Mouse (Mus musculus) stomach, adult 2 months (tissue): ENCODE measurements around the gene Cggbp1. TPM values are rescaled to one million over a fixed set of nuclear protein-coding genes. Genes with fewer than 3 reads are reported as not detected.

Experiments
- polyA plus RNA-seq: library from polyadenylated mRNA; depleted of rRNA; stranded (reverse); fragments of >200 nt; gene quantifications from 2 replicates; pipeline ENCODE4 v1.2.3, GENCODE M21; 2012; rRNA removed

Cggbp1 gene
- 1.3 and 1.8 TPM in 2 replicates for polyA plus RNA-seq

GRCm38 (mm10) chr16:64851563-64852362 lies at the start of gene Cggbp1, which contains the start of gene Zfp654:
Gene Cggbp1, plus strand, starts transcription at chr16:64851996.
Gene Zfp654, minus strand, starts transcription at chr16:64851652.

Other genes with a start within 250 kb of the Cggbp1 start
- gene Csnka2ip, start 249.6 kb upstream of the Cggbp1 start, polyA plus RNA-seq: not detected in 2 replicates
- gene 4930453N24Rik, start 80.8 kb upstream of the Cggbp1 start, polyA plus RNA-seq: 2.4 and 2.7 TPM in 2 replicates
- 0.06 and 0.16 TPM in 2 replicates for gene Zfp654, start 344 bp upstream of the Cggbp1 start, polyA plus RNA-seq